Mouse (Mus musculus) spleen, adult 10 weeks (tissue): ENCODE measurements around the gene Vmn1r67. TPM values are rescaled to one million over a fixed set of nuclear protein-coding genes. Genes with fewer than 3 reads are reported as not detected.

ENCODE experiments used
- polyA plus RNA-seq: library from polyadenylated mRNA; stranded (reverse); fragments of 350-450 nt; fragmentation: Illumina TruSeq; extraction: RNeasy Lipid Tissue Mini Kit (QIAGEN cat#74804); gene quantifications from one replicate; pipeline ENCODE4 v1.2.3, GENCODE M21; 2015; ENCODE audit warnings: low replicate concordance; ENCODE audit not compliant: insufficient read depth

Gene Vmn1r67
- polyA plus RNA-seq: not detected

DNA sequence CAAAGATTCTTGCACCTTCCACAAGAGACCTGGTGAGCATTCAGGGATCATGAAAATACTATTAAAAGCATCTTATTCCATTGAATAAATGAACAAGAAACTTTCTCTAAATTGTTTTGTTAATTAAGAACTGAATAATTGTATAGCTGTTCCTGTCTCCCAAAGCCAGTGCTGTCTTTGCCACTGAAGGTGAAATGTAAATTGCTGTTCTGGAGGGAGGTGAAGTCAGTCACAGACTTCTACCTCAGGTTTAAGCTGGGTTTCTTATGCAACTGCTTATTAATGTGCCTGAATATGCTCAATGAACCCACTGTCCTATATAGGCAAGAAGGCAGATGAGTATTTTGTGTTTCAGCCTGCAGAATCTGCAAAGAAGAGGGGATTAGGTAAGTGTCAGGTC, at the start of gene Vmn1r67:
Gene Vmn1r67 (plus strand): TSS at position 301 of the 400 bp plus-strand sequence.

DNA sequence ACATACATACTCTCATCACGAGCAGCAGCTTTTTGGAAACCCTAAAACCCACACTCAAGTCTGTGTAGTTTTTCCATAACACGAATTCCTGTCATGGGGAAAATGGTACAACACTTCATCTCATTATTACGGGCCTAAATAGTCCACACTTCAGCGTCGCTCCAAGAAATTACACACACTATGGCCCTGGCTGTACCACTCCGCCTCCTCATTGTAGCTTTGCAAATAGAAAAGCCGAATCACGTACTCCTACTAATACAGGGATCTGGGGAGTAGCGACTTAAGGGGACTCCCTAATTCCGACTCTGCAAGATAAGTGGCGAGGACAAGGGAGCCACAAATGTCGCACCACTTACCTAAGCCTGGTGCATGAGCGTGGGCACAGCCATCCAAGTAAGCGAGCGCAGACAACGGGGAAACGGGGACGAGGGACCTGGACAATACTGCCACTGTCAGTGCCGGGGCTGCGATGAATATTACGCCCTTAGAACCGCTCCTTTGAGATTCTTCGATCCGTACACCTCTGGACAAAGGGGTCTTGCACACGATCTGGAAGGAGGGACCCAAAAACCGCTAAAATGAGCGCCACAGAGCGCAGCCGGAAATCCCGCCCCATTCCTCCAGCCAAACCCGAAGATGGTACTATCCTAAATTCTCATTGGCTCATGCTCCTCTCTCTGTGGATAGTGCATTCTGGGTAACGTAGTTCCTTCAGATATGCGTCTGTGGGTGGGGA, 51.8 kb downstream of the Vmn1r67 start, which contains the start of gene Zik1:
Gene Zik1 (minus strand): TSS at position 609 of the 736 bp plus-strand sequence.

Other genes with a start within 250 kb of the Vmn1r67 start
- gene Vmn1r66, start 165.3 kb upstream of the Vmn1r67 start, polyA plus RNA-seq: not detected
- gene Zik1, start 52.1 kb downstream of the Vmn1r67 start, polyA plus RNA-seq: 1.9 TPM
- gene Vmn1r68, start 115.2 kb downstream of the Vmn1r67 start, polyA plus RNA-seq: not detected
- not detected for gene Vmn1r69, start 170.3 kb downstream of the Vmn1r67 start, polyA plus RNA-seq
- gene Vmn1r70, start 188.2 kb downstream of the Vmn1r67 start, polyA plus RNA-seq: not detected
- gene Nlrp4b, start 244.5 kb downstream of the Vmn1r67 start, polyA plus RNA-seq: not detected